7 mouse cellular contexts compared by ENCODE assay signal in genomic region chr10:93051016-93051726, GRCm38 (mm10). TPM values are rescaled to one million over a fixed set of nuclear protein-coding genes. Genes with fewer than 3 reads are reported as not detected.
DNase-seq lines count a peak whose midpoint lies in the region; ATAC-seq lines count a peak whose summit lies in the region.

No protein-coding gene starts in this region.

- no peak overlapping the region for H3K27ac ChIP-seq in intestine, embryonic 16.5 days (ENCODE audit: low read length)
- H3K27ac ChIP-seq in midbrain, embryonic 11.5 days (ENCODE audit: low read depth, low read length) = no peak overlapping the region

- 0 out of 2 replicates have a peak, but pooled peaks cover under 1% of the 10 kb centered on the region for H3K27me3 ChIP-seq in intestine, embryonic 16.5 days (replicated peaks; ENCODE audit: control insufficient read depth, insufficient read depth, low read length)
- no peaks in the 10 kb centered on the region for H3K27me3 ChIP-seq in midbrain, embryonic 11.5 days (ENCODE audit: control insufficient read depth, insufficient read depth, low read length)

- H3K4me2 ChIP-seq in intestine, embryonic 16.5 days (ENCODE audit: low read depth, low read length) = peak overlapping the region; percentile 53
- peak overlapping the region; percentile 41 for H3K4me2 ChIP-seq in midbrain, embryonic 11.5 days

- H3K9me3 ChIP-seq in intestine, embryonic 16.5 days (ENCODE audit: control insufficient read depth, low read length) = no peaks in the 10 kb centered on the region
- no peaks in the 10 kb centered on the region for H3K9me3 ChIP-seq in midbrain, embryonic 11.5 days (ENCODE audit: control insufficient read depth, low read length)

- H3K4me1 ChIP-seq in intestine, embryonic 16.5 days (ENCODE audit: control insufficient read depth, insufficient read depth, low read length) = no peaks in the 10 kb centered on the region
- H3K4me1 ChIP-seq in midbrain, embryonic 11.5 days (ENCODE audit: control insufficient read depth, insufficient read depth, low read length) = no peaks in the 10 kb centered on the region

- ATAC-seq in intestine, embryonic 16.5 days = peak; percentile 60; the same call in 1 of the 2 replicates
- ATAC-seq in midbrain, embryonic 11.5 days (ENCODE audit: low FRiP score) = no peak

- intact Hi-C loops in left cerebral cortex, postnatal 36 days (cut with DNase I) = no loop called here

- H3K9ac ChIP-seq in intestine, embryonic 16.5 days (ENCODE audit: low read depth, low read length) = 0 out of 2 replicates have a peak overlapping the region, but pooled peaks have one; percentile 25
- peak overlapping the region; percentile 32; the same call in 1 of the 2 replicates for H3K9ac ChIP-seq in midbrain, embryonic 11.5 days (ENCODE audit: low read length)

- H3K36me3 ChIP-seq in intestine, embryonic 16.5 days (ENCODE audit: control insufficient read depth, insufficient read depth, low read length) = no peaks in the 10 kb centered on the region
- no peaks in the 10 kb centered on the region for H3K36me3 ChIP-seq in midbrain, embryonic 11.5 days (ENCODE audit: control insufficient read depth, insufficient read depth, low read length)

- WGBS in intestine, embryonic 16.5 days = 36% methylated on average over 13 of the region's 13 CpGs
- WGBS in midbrain, embryonic 11.5 days = 35% methylated on average over 13 of the region's 13 CpGs

- 0 out of 2 replicates have a peak overlapping the region, but pooled peaks have one; percentile 4 for H3K4me3 ChIP-seq in intestine, embryonic 16.5 days (ENCODE audit: low read length)
- no peak overlapping the region for H3K4me3 ChIP-seq in midbrain, embryonic 11.5 days (ENCODE audit: low read depth, low read length)

- DNase-seq in adrenal gland, adult 8-10 months = peak; percentile 61
- peak; percentile 84 for DNase-seq in embryo, embryonic 9.5 days (ENCODE audit: extremely low spot score)
- DNase-seq in gonadal fat pad, adult 2 months (ENCODE audit: low read depth) = peak; percentile 22
- DNase-seq in left cerebral cortex, postnatal 36 days (ENCODE audit: low spot score in 2 of 2) = peak; percentile 69 to 80
- DNase-seq in midbrain, embryonic 11.5 days (ENCODE audit: low spot score, missing footprints) = peak; percentile 99
- DNase-seq in spleen, adult 12 weeks (ENCODE audit: low spot score) = peak; percentile 58

RNA-seq across cellular contexts. Expression of gene Cfap54, which starts 30.2 kb away (rescaled TPM):
- total RNA-seq in adrenal gland, adult 8-10 months (2022) = 1 to 10 TPM; 4.0 to 6.1 (median 5.1) TPM
- 2.9 and 5.9 TPM in 2 replicates for polyA plus RNA-seq in gonadal fat pad, adult 2 months (2012; rRNA removed)
- 0.05 and 0.09 TPM in 2 replicates for polyA plus RNA-seq in intestine, embryonic 16.5 days (2015; fragmentation: Nextera tagmentation; extraction: Ambion mirVana)
- total RNA-seq in left cerebral cortex, postnatal 36 days (2021) = 10 to 100 TPM; 15.8 to 26.5 TPM
- 0.80 and 0.89 TPM in 2 replicates for polyA plus RNA-seq in midbrain, embryonic 11.5 days (2014; fragmentation: Nextera tagmentation; extraction: Ambion mirVana)

Comparison
In these comparisons a context has a peak if more than half of its experiments do, and no peak if none do; other contexts are left out.
1. DNase-seq: peak in every context shown above with its lines; median percentile 99 in midbrain, embryonic 11.5 days; 84 in embryo, embryonic 9.5 days; 74 in left cerebral cortex, postnatal 36 days; 61 in adrenal gland, adult 8-10 months; 58 in spleen, adult 12 weeks; 22 in gonadal fat pad, adult 2 months.